Mouse (Mus musculus): ENCODE measurements around the gene Chrne. TPM values are rescaled to one million over a fixed set of nuclear protein-coding genes. Genes with fewer than 3 reads are reported as not detected.

The Chrne gene
- total and polyA plus RNA-seq, 3 experiments: not detected

GRCm38 (mm10) chr11:70594253-70594989 is 24.6 kb downstream of the Chrne start:
- WGBS: 48% methylated on average over 15 of the region's 15 CpGs
- peak; percentile 64 to 67 for DNase-seq
- Histone ChIP-seq H3K79me2 (replicated peaks; ENCODE audit: control insufficient read depth, insufficient read depth, low read length) (no peaks in the 10 kb centered on the region), H3K4me3 (no peak overlapping the region), H3K27ac (peak overlapping the region; percentile 78), H3K4me1 (ENCODE audit: control insufficient read depth, insufficient read depth, low read length) (peaks cover 14% of the 10 kb centered on the region), H3K9ac (ENCODE audit: low read depth, low read length) (peak overlapping the region; percentile 27; the same call in 1 of the 2 replicates), H3K27me3 (ENCODE audit: control insufficient read depth, insufficient read depth, low read length) (no peaks in the 10 kb centered on the region), H3K36me3 (ENCODE audit: control insufficient read depth, insufficient read depth, low read length) (no peaks in the 10 kb centered on the region; the same call in 1 of the 2 replicates)
- TF ChIP-seq POLR2A (IDR thresholded peaks at IDR 0.05; ENCODE audit: insufficient read depth, low read depth, low read length) (peak; percentile 51), CTCF (IDR thresholded peaks at IDR 0.05) (no peak), EP300 (IDR thresholded peaks at IDR 0.05; ENCODE audit: insufficient read depth, low read depth, low read length) (peak; percentile 25; the same call in 1 of the 2 replicates)
- intact Hi-C loops (cut with DNase I): loop anchor here (2.0 kb wide), 1 partner anchor 30 kb away; no protein-coding TSS in a partner anchor

- H3K27me3 ChIP-seq (ENCODE audit: control insufficient read depth, insufficient read depth, low read length): no peaks in the 10 kb centered on the region
- no peaks in the 10 kb centered on the region; the same call in none of the 2 replicates for H3K36me3 ChIP-seq (ENCODE audit: control insufficient read depth, insufficient read depth, low read length)
- DNase-seq: no peak
- no peak overlapping the region for H3K27ac ChIP-seq
- no peak overlapping the region for H3K4me3 ChIP-seq
- H3K9ac ChIP-seq (ENCODE audit: low read depth, low read length): no peak overlapping the region
- TF ChIP-seq EP300 (IDR thresholded peaks at IDR 0.05; ENCODE audit: insufficient read depth, low read depth, low read length): no peak
- no peak for TF ChIP-seq CTCF (IDR thresholded peaks at IDR 0.05)
- TF ChIP-seq POLR2A (IDR thresholded peaks at IDR 0.05; ENCODE audit: insufficient read depth, low read depth, low read length): no peak
- WGBS: 86% methylated on average over 1 of the region's 1 CpGs
- intact Hi-C loops (cut with DNase I): no loop called here
- peaks cover 17% of the 10 kb centered on the region for H3K4me1 ChIP-seq (ENCODE audit: control insufficient read depth, insufficient read depth, low read length)
- H3K79me2 ChIP-seq (replicated peaks; ENCODE audit: control insufficient read depth, insufficient read depth, low read length): no peaks in the 10 kb centered on the region; the same call in 1 of the 2 replicates
Measured at GRCm38 (mm10) chr11:70591733-70592132, 27.3 kb downstream of the Chrne start.

DNA sequence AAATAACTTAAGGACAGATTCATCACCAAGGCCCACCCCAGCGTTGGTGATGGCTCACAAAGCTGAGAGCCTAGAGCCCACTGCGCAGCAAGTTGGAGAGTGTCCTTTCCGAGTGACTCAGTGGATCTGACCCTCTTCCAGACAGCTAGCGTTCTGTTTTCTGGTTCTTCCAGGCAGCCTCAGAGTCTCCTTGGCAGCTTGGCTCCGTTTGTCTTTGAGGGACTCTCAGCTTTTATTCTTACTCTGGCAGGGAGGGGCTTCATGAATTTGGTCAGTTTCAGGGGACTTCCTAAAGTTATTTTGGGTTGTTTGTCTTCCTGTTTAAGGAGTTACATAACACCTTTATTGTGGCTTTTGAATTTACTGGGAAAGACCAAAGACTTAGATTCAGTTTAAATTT is 32.1 kb downstream of the Chrne start:
- Histone ChIP-seq H3K36me3 (ENCODE audit: control insufficient read depth, insufficient read depth, low read length) (peaks cover 6% of the 10 kb centered on the region), H3K9ac (ENCODE audit: low read depth, low read length) (no peak overlapping the region), H3K27ac (peak overlapping the region; percentile 51; the same call in 1 of the 2 replicates), H3K4me3 (no peak overlapping the region), H3K79me2 (replicated peaks; ENCODE audit: control insufficient read depth, insufficient read depth, low read length) (peaks cover 4% of the 10 kb centered on the region), H3K27me3 (ENCODE audit: control insufficient read depth, insufficient read depth, low read length) (no peaks in the 10 kb centered on the region), H3K4me1 (ENCODE audit: control insufficient read depth, insufficient read depth, low read length) (peaks cover 30% of the 10 kb centered on the region)
- DNase-seq: no peak
- intact Hi-C loops (cut with DNase I): no loop called here
- TF ChIP-seq POLR2A (IDR thresholded peaks at IDR 0.05; ENCODE audit: insufficient read depth, low read depth, low read length): 0 out of 2 replicates have a peak, but pooled peaks have one; percentile 40
- TF ChIP-seq CTCF (IDR thresholded peaks at IDR 0.05): no peak
- no peak for TF ChIP-seq EP300 (IDR thresholded peaks at IDR 0.05; ENCODE audit: insufficient read depth, low read depth, low read length)
- 59% methylated on average over 5 of the region's 5 CpGs for WGBS

- Histone ChIP-seq H3K4me3 (no peak overlapping the region), H3K79me2 (replicated peaks; ENCODE audit: control insufficient read depth, insufficient read depth, low read length) (peaks cover 4% of the 10 kb centered on the region), H3K27ac (peak overlapping the region; percentile 51; the same call in 1 of the 2 replicates), H3K9ac (ENCODE audit: low read depth, low read length) (no peak overlapping the region), H3K36me3 (ENCODE audit: control insufficient read depth, insufficient read depth, low read length) (peaks cover 6% of the 10 kb centered on the region), H3K27me3 (ENCODE audit: control insufficient read depth, insufficient read depth, low read length) (no peaks in the 10 kb centered on the region), H3K4me1 (ENCODE audit: control insufficient read depth, insufficient read depth, low read length) (peaks cover 30% of the 10 kb centered on the region)
- TF ChIP-seq CTCF (IDR thresholded peaks at IDR 0.05) (no peak), EP300 (IDR thresholded peaks at IDR 0.05; ENCODE audit: insufficient read depth, low read depth, low read length) (no peak), POLR2A (IDR thresholded peaks at IDR 0.05; ENCODE audit: insufficient read depth, low read depth, low read length) (no peak)
- intact Hi-C loops (cut with DNase I): no loop called here
- DNase-seq: no peak
- WGBS: 59% methylated on average over 3 of the region's 3 CpGs
Measured at GRCm38 (mm10) chr11:70586261-70586660, 32.8 kb downstream of the Chrne start.

DNA sequence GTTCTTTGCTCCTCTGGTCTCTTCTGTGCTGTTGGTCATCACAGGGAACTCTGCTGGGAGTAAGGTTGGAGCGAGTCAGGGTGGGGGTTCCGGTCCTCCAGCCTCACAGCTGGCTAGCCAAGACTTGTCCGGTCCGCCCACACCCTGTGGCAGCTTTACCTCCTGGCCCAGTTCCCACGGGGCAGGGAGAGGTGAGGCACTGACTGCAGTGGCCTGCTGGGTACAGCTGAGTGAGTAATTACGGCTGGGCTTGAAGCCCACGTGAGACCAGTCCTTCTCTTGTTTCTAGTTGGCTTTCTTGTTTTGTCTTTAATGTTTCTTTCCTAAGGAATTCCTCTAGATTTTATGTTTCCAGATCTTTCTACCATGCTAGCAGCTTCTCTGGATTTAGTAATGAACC is 33.6 kb downstream of the Chrne start:
- peak; percentile 66 to 73 for DNase-seq
- Histone ChIP-seq H3K9ac (ENCODE audit: low read depth, low read length) (no peak overlapping the region), H3K27me3 (ENCODE audit: control insufficient read depth, insufficient read depth, low read length) (no peaks in the 10 kb centered on the region), H3K4me1 (ENCODE audit: control insufficient read depth, insufficient read depth, low read length) (peaks cover 35% of the 10 kb centered on the region), H3K4me3 (no peak overlapping the region), H3K79me2 (replicated peaks; ENCODE audit: control insufficient read depth, insufficient read depth, low read length) (peaks cover 4% of the 10 kb centered on the region), H3K27ac (peak overlapping the region; percentile 34), H3K36me3 (ENCODE audit: control insufficient read depth, insufficient read depth, low read length) (peaks cover 6% of the 10 kb centered on the region)
- intact Hi-C loops (cut with DNase I): no loop called here
- TF ChIP-seq POLR2A (IDR thresholded peaks at IDR 0.05; ENCODE audit: insufficient read depth, low read depth, low read length) (no peak), EP300 (IDR thresholded peaks at IDR 0.05; ENCODE audit: insufficient read depth, low read depth, low read length) (peak; percentile 60; the same call in 1 of the 2 replicates)
- 9% methylated on average over 7 of the region's 7 CpGs for WGBS

DNA sequence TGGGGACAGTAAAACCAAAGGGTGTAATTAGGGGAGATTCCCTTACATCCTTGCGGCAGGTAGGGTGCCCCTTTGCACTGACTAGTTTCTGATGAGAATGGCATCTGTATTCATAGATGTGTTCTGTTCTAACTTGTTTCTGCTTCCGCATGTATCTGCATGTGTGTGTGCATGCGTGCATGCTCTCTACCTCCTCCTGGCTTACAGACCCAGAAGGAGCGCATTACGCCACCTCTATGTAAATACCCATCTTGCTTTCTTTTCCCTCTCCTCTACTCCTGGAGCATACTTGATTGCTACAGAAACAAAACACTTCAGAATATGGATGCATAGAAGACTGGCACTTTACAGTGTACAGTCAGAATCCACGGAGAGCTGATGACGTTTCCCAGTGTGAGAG is 35.2 kb downstream of the Chrne start:
- TF ChIP-seq CTCF (IDR thresholded peaks at IDR 0.05) (no peak), POLR2A (IDR thresholded peaks at IDR 0.05; ENCODE audit: insufficient read depth, low read depth, low read length) (no peak), EP300 (IDR thresholded peaks at IDR 0.05; ENCODE audit: insufficient read depth, low read depth, low read length) (no peak)
- Histone ChIP-seq H3K4me1 (ENCODE audit: control insufficient read depth, insufficient read depth, low read length) (peaks cover 44% of the 10 kb centered on the region), H3K27ac (peak overlapping the region; percentile 58), H3K9ac (ENCODE audit: low read depth, low read length) (no peak overlapping the region), H3K79me2 (replicated peaks; ENCODE audit: control insufficient read depth, insufficient read depth, low read length) (peaks cover 7% of the 10 kb centered on the region), H3K36me3 (ENCODE audit: control insufficient read depth, insufficient read depth, low read length) (peaks cover 6% of the 10 kb centered on the region), H3K27me3 (ENCODE audit: control insufficient read depth, insufficient read depth, low read length) (no peaks in the 10 kb centered on the region), H3K4me3 (no peak overlapping the region)
- intact Hi-C loops (cut with DNase I): no loop called here
- no peak for DNase-seq
- WGBS: 85% methylated on average over 7 of the region's 7 CpGs
